Mouse (Mus musculus) embryonic fibroblast, embryonic 13.5 days (primary cell): ENCODE measurements around the gene Psmc2.

ENCODE experiments used
- CTCF ChIP-seq: IDR thresholded peaks from 2 replicates; pipeline ENCODE4 v1.5.1; 2011; ENCODE audit warnings: mild to moderate bottlenecking, control low read depth, low read length, moderate library complexity, borderline replicate concordance; ENCODE audit not compliant: insufficient read depth
- POLR2A ChIP-seq: IDR thresholded peaks from 2 replicates; pipeline ENCODE4 v1.6.1; 2011; ENCODE audit warnings: low read depth, mild to moderate bottlenecking, control low read depth, low read length, moderate library complexity

GRCm38 (mm10) chr5:21784161-21785052 is 676 bp upstream of the Psmc2 start:
- TF ChIP-seq CTCF, result no peak
- TF ChIP-seq POLR2A, result no peak
